Mouse (Mus musculus) heart, embryonic 13.5 days (tissue): Measurements from ENCODE around the gene Psmb4. TPM values are rescaled to one million over a fixed set of nuclear protein-coding genes. Genes with fewer than 3 reads are reported as not detected.
"Not testable (repeated sequence)": the region's sequence is repeated elsewhere in the genome, so short reads cannot be mapped to it uniquely, and the experiment has no call there.

ENCODE experiments used
- ATAC-seq: fragments of 200-750 bp; cut with Nextera tagmentation; 2 replicates; pipeline ENCODE4 v1.8.0; 2017; ENCODE audit warnings: moderate TSS enrichment; ENCODE audit not compliant: insufficient number of reproducible peaks, low FRiP score, low TSS enrichment; ENCODE audit errors: extremely low read depth
- H3K27ac ChIP-seq: fragments of 300-500 bp; sonication (generic); replicated peaks from 2 replicates; pipeline ENCODE4 v1.5.1; 2015; ENCODE audit warnings: moderate library complexity, mild to moderate bottlenecking, inconsistent platforms
- H3K27me3 ChIP-seq: fragments of 300-500 bp; sonication (generic); replicated peaks from 2 replicates; pipeline ENCODE4 v1.6.1; 2015; ENCODE audit warnings: mild to moderate bottlenecking, inconsistent platforms
- H3K36me3 ChIP-seq: fragments of 300-500 bp; sonication (generic); 2 replicates; pipeline ENCODE4 v1.6.1; 2015; ENCODE audit warnings: mild to moderate bottlenecking, inconsistent platforms
- H3K4me1 ChIP-seq: fragments of 300-500 bp; sonication (generic); 2 replicates; pipeline ENCODE4 v1.6.1; 2015; ENCODE audit warnings: inconsistent platforms
- H3K4me2 ChIP-seq: fragments of 300-500 bp; sonication (generic); 2 replicates; pipeline ENCODE4 v1.6.1; 2015; ENCODE audit warnings: inconsistent platforms, mild to moderate bottlenecking, moderate library complexity
- H3K4me3 ChIP-seq: fragments of 300-500 bp; sonication (generic); 2 replicates; pipeline ENCODE4 v1.5.1; 2015; ENCODE audit warnings: moderate library complexity, mild to moderate bottlenecking, inconsistent platforms
- H3K9ac ChIP-seq: fragments of 300-500 bp; sonication (generic); 2 replicates; pipeline ENCODE4 v1.6.1; 2015; ENCODE audit warnings: inconsistent platforms, mild to moderate bottlenecking, moderate library complexity
- H3K9me3 ChIP-seq: fragments of 300-500 bp; sonication (generic); 2 replicates; pipeline ENCODE4 v1.6.1; 2016; ENCODE audit warnings: inconsistent platforms
- WGBS: fragments of 180-500 bp; shearing (Covaris S2); methylation state at CpG from one replicate; pipeline ENCODE4 v1.1.7; 2015; ENCODE audit warnings: mixed read lengths; 5-methylcytosine and 5-hydroxymethylcytosine counted together
- polyA plus RNA-seq: library from polyadenylated mRNA; unstranded; fragments of >200 nt; fragmentation: Nextera tagmentation; extraction: Ambion mirVana; gene quantifications from 2 replicates; pipeline ENCODE4 v1.2.1, GENCODE M21; 2015

Gene Psmb4
- polyA plus RNA-seq, 1 experiment from 2014 or later = 242 TPM

GRCm38 (mm10) chr3:94926301-94926736 is 39.6 kb upstream of the Psmb4 start:
- H3K27ac ChIP-seq, H3K4me3 ChIP-seq, H3K9ac ChIP-seq, H3K27me3 ChIP-seq, H3K36me3 ChIP-seq, H3K9me3 ChIP-seq, ATAC-seq, H3K4me2 ChIP-seq: not testable (repeated sequence)
- peaks cover 13% of the 10 kb centered on the region for H3K4me1 ChIP-seq
- WGBS = 22% methylated on average over 4 of the region's 4 CpGs

- no peak for ATAC-seq
- Histone ChIP-seq H3K4me3 (no peak overlapping the region), H3K9ac (no peak overlapping the region), H3K27me3 (no peaks in the 10 kb centered on the region; the same call in 1 of the 2 replicates), H3K36me3 (no peaks in the 10 kb centered on the region), H3K4me1 (peaks cover 10% of the 10 kb centered on the region), H3K4me2 (no peak overlapping the region), H3K9me3 (no peaks in the 10 kb centered on the region), H3K27ac (no peak overlapping the region)
- 50% methylated on average over 8 of the region's 8 CpGs for WGBS
Measured at GRCm38 (mm10) chr3:94924688-94925087, 37.9 kb upstream of the Psmb4 start.

GRCm38 (mm10) chr3:94922333-94922732 is 35.6 kb upstream of the Psmb4 start:
- H3K4me1 ChIP-seq = peaks cover 20% of the 10 kb centered on the region
- H3K4me3 ChIP-seq = no peak overlapping the region
- ATAC-seq = no peak
- 61% methylated on average over 3 of the region's 3 CpGs for WGBS
- no peak overlapping the region for H3K27ac ChIP-seq
- H3K9me3 ChIP-seq = no peaks in the 10 kb centered on the region
- H3K27me3 ChIP-seq = no peaks in the 10 kb centered on the region; the same call in 1 of the 2 replicates
- no peak overlapping the region for H3K9ac ChIP-seq
- H3K36me3 ChIP-seq = no peaks in the 10 kb centered on the region
- no peak overlapping the region for H3K4me2 ChIP-seq

- no peak overlapping the region for H3K4me2 ChIP-seq
- no peak overlapping the region for H3K27ac ChIP-seq
- no peak for ATAC-seq
- 43% methylated on average over 3 of the region's 3 CpGs for WGBS
- no peak overlapping the region for H3K4me3 ChIP-seq
- no peaks in the 10 kb centered on the region for H3K9me3 ChIP-seq
- no peaks in the 10 kb centered on the region; the same call in 1 of the 2 replicates for H3K27me3 ChIP-seq
- H3K9ac ChIP-seq = no peak overlapping the region
- H3K36me3 ChIP-seq = no peaks in the 10 kb centered on the region
- H3K4me1 ChIP-seq = peaks cover 14% of the 10 kb centered on the region
Measured at GRCm38 (mm10) chr3:94921104-94921503, 34.3 kb upstream of the Psmb4 start.

- Histone ChIP-seq H3K36me3 (no peaks in the 10 kb centered on the region), H3K9ac (no peak overlapping the region), H3K4me1 (peaks cover 10% of the 10 kb centered on the region), H3K27ac (no peak overlapping the region), H3K4me3 (no peak overlapping the region), H3K9me3 (no peaks in the 10 kb centered on the region), H3K4me2 (no peak overlapping the region), H3K27me3 (no peaks in the 10 kb centered on the region; the same call in 1 of the 2 replicates)
- WGBS = 85% methylated on average over 4 of the region's 4 CpGs
- no peak for ATAC-seq
Measured at GRCm38 (mm10) chr3:94918845-94919244, 32.1 kb upstream of the Psmb4 start.

- no peak overlapping the region for H3K4me3 ChIP-seq
- no peaks in the 10 kb centered on the region; the same call in 1 of the 2 replicates for H3K27me3 ChIP-seq
- WGBS = 56% methylated on average over 14 of the region's 14 CpGs
- no peak for ATAC-seq
- H3K4me2 ChIP-seq = no peak overlapping the region
- H3K36me3 ChIP-seq = no peaks in the 10 kb centered on the region
- H3K9ac ChIP-seq = no peak overlapping the region
- no peaks in the 10 kb centered on the region for H3K9me3 ChIP-seq
- H3K27ac ChIP-seq = no peak overlapping the region
- peaks cover 10% of the 10 kb centered on the region for H3K4me1 ChIP-seq
Measured at GRCm38 (mm10) chr3:94917816-94918361, 31.1 kb upstream of the Psmb4 start.

- no peaks in the 10 kb centered on the region for H3K9me3 ChIP-seq
- H3K4me1 ChIP-seq = peaks cover 10% of the 10 kb centered on the region
- no peaks in the 10 kb centered on the region for H3K36me3 ChIP-seq
- H3K4me3 ChIP-seq = no peak overlapping the region
- WGBS = 73% methylated on average over 7 of the region's 7 CpGs
- H3K9ac ChIP-seq = no peak overlapping the region
- no peak for ATAC-seq
- no peak overlapping the region for H3K27ac ChIP-seq
- no peaks in the 10 kb centered on the region for H3K27me3 ChIP-seq
- H3K4me2 ChIP-seq = no peak overlapping the region
Measured at GRCm38 (mm10) chr3:94915903-94916741, 29.4 kb upstream of the Psmb4 start.

- WGBS = 54% methylated on average over 5 of the region's 5 CpGs
- Histone ChIP-seq H3K4me1 (peaks cover 10% of the 10 kb centered on the region), H3K27me3 (no peaks in the 10 kb centered on the region), H3K9me3 (no peaks in the 10 kb centered on the region), H3K36me3 (no peaks in the 10 kb centered on the region), H3K27ac (no peak overlapping the region), H3K4me3 (no peak overlapping the region), H3K4me2 (no peak overlapping the region), H3K9ac (no peak overlapping the region)
- ATAC-seq = no peak
Measured at GRCm38 (mm10) chr3:94913801-94914200, 27.0 kb upstream of the Psmb4 start.

- H3K36me3 ChIP-seq = no peaks in the 10 kb centered on the region
- 68% methylated on average over 2 of the region's 2 CpGs for WGBS
- H3K9me3 ChIP-seq = no peaks in the 10 kb centered on the region
- ATAC-seq = no peak
- no peak overlapping the region for H3K4me3 ChIP-seq
- no peaks in the 10 kb centered on the region for H3K4me1 ChIP-seq
- no peak overlapping the region for H3K9ac ChIP-seq
- H3K27me3 ChIP-seq = no peaks in the 10 kb centered on the region
- H3K4me2 ChIP-seq = no peak overlapping the region
- no peak overlapping the region for H3K27ac ChIP-seq
Measured at GRCm38 (mm10) chr3:94911050-94911693, 24.4 kb upstream of the Psmb4 start.

GRCm38 (mm10) chr3:94906482-94906881 is 19.7 kb upstream of the Psmb4 start:
- Histone ChIP-seq H3K27me3 (no peaks in the 10 kb centered on the region), H3K27ac (no peak overlapping the region), H3K4me1 (no peaks in the 10 kb centered on the region), H3K9ac (no peak overlapping the region), H3K9me3 (no peaks in the 10 kb centered on the region), H3K36me3 (no peaks in the 10 kb centered on the region), H3K4me3 (no peak overlapping the region), H3K4me2 (no peak overlapping the region)
- ATAC-seq = no peak
- WGBS = 38% methylated on average over 1 of the region's 1 CpGs

- H3K4me2 ChIP-seq, ATAC-seq, H3K36me3 ChIP-seq, H3K9ac ChIP-seq, H3K4me1 ChIP-seq, H3K4me3 ChIP-seq, H3K27me3 ChIP-seq, H3K27ac ChIP-seq, H3K9me3 ChIP-seq: not testable (repeated sequence)
- 55% methylated on average over 3 of the region's 3 CpGs for WGBS
Measured at GRCm38 (mm10) chr3:94904759-94905158, 18.0 kb upstream of the Psmb4 start.
